Mouse (Mus musculus) thymus, postnatal 14 days (tissue): ENCODE results near the gene Itgam.
"Not testable (repeated sequence)": the region's sequence is repeated elsewhere in the genome, so short reads cannot be mapped to it uniquely, and the experiment has no call there.

Experiments used
- DNase-seq: peaks from one replicate; pipeline ENCODE4 v3.0.0; 2021

Itgam gene

GRCm38 (mm10) chr7:128132148-128132547, 69.7 kb downstream of the Itgam start:
- peak; percentile 14 for DNase-seq

- peak; percentile 13 for DNase-seq
These were observed 71.2 kb downstream of the Itgam start for GRCm38 (mm10) chr7:128133596-128133995.

- no peak for DNase-seq
These were observed 74.5 kb downstream of the Itgam start for GRCm38 (mm10) chr7:128136927-128137326.

GRCm38 (mm10) chr7:128139611-128140010, 77.2 kb downstream of the Itgam start:
- DNase-seq, result no peak

GRCm38 (mm10) chr7:128150970-128151369, 88.5 kb downstream of the Itgam start:
- DNase-seq, result no peak

GRCm38 (mm10) chr7:128154076-128154475, 91.6 kb downstream of the Itgam start, which contains the start of gene Itgad:
Gene Itgad (plus strand): TSS chr7:128154376.
- DNase-seq, result no peak

- DNase-seq, result no peak
These were observed 92.5 kb downstream of the Itgam start for GRCm38 (mm10) chr7:128154924-128155323.

- not testable (repeated sequence) for DNase-seq
These were observed 96.4 kb downstream of the Itgam start for GRCm38 (mm10) chr7:128158688-128159354.

- DNase-seq, result no peak
These were observed 101.6 kb downstream of the Itgam start for GRCm38 (mm10) chr7:128164001-128164400.

- no peak for DNase-seq
These were observed 104.0 kb downstream of the Itgam start for GRCm38 (mm10) chr7:128166391-128166790.
